Mouse (Mus musculus): Measurements from ENCODE around the gene Cdk10.

DNA sequence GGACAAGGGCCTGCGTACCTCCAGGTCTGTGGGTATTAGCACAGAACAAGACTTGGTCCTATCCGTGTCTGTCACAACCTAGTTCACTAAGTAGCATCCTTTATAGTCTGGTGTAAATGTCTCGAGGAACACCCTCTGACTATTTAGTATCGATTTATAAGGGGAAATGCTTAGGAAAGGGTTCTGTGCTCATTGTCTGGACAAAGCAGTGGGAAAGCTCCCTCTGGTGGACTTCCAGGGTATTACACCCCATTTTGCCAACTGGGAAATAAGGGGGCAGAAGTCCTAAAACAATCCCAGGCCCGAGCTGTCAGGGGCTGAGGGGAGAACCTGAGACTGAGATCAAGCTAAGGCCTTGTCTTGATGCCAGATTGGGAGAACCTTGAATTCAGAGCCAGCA, 22.4 kb upstream of the Cdk10 start:
- TF ChIP-seq CTCF (conservative IDR thresholded peaks at IDR 0.05 in 1 of 2, IDR thresholded peaks at IDR 0.05 in 1 of 2; ENCODE audit: low read depth in 2 of 2, low read length in 2 of 2) = peak; percentile 90 to 99
- peak; percentile 42; the same call in 1 of the 2 replicates for TF ChIP-seq NELFE (IDR thresholded peaks at IDR 0.05; ENCODE audit: low read depth, low read length)
- TF ChIP-seq USF2 (conservative IDR thresholded peaks at IDR 0.05; ENCODE audit: low read depth, low read length) = no peak
- no peak for TF ChIP-seq POLR2A (IDR thresholded peaks at IDR 0.05; ENCODE audit: low read depth, low read length)
- TF ChIP-seq HCFC1 (IDR thresholded peaks at IDR 0.05; ENCODE audit: low read depth, low read length) = no peak
- no peak for TF ChIP-seq UBTF (IDR thresholded peaks at IDR 0.05; ENCODE audit: low read depth, low read length)
- no peak for TF ChIP-seq PAX5 (IDR thresholded peaks at IDR 0.05; ENCODE audit: low read length)
- TF ChIP-seq MYC (IDR thresholded peaks at IDR 0.05; ENCODE audit: low read depth, low read length) = no peak
- TF ChIP-seq EP300 (IDR thresholded peaks at IDR 0.05; ENCODE audit: low read length) = no peak
- no peak for TF ChIP-seq POLR2AphosphoS2 (IDR thresholded peaks at IDR 0.05; ENCODE audit: low read depth, low read length)
- no peak for TF ChIP-seq MAX (IDR thresholded peaks at IDR 0.05; ENCODE audit: low read length)
- no peak for TF ChIP-seq KAT2A (IDR thresholded peaks at IDR 0.05; ENCODE audit: insufficient replicate concordance, low read length)
- TF ChIP-seq ZNF384 (IDR thresholded peaks at IDR 0.05; ENCODE audit: low read depth, low read length) = no peak

All from CH12.LX (cell line).